Mouse (Mus musculus) embryo, embryonic 10.5 days (tissue): ENCODE data around the gene Pptc7.

Source experiments
- DNase-seq: peaks from one replicate; pipeline ENCODE4 v3.0.0-alpha.2; 2015; ENCODE audit warnings: low spot score

Gene Pptc7

GRCm38 (mm10) chr5:122330269-122330668 is 46.1 kb downstream of the Pptc7 start:
- no peak for DNase-seq

- no peak for DNase-seq
Measured at GRCm38 (mm10) chr5:122334682-122335081, 50.5 kb downstream of the Pptc7 start.

GRCm38 (mm10) chr5:122336554-122337294 is 52.6 kb downstream of the Pptc7 start:
- DNase-seq, result no peak

GRCm38 (mm10) chr5:122342874-122343273 is 58.7 kb downstream of the Pptc7 start:
- no peak for DNase-seq

- no peak for DNase-seq
Measured at GRCm38 (mm10) chr5:122343768-122344167, 59.6 kb downstream of the Pptc7 start.

- DNase-seq, result peak; percentile 88
Measured at GRCm38 (mm10) chr5:122344260-122344659, 60.1 kb downstream of the Pptc7 start.

GRCm38 (mm10) chr5:122345777-122346176 is 61.6 kb downstream of the Pptc7 start:
- DNase-seq, result no peak

GRCm38 (mm10) chr5:122353807-122354491 is 69.8 kb downstream of the Pptc7 start, which contains the start of the genes Rad9b and Vps29:
Rad9b (minus strand) TSS chr5:122354233.
Vps29 (plus strand) TSS chr5:122354369.
- DNase-seq, result peak; percentile 100

- no peak for DNase-seq
Measured at GRCm38 (mm10) chr5:122354492-122355067, 70.4 kb downstream of the Pptc7 start.

GRCm38 (mm10) chr5:122371591-122372191 is 87.5 kb downstream of the Pptc7 start, which contains the start of gene Gpn3:
Gpn3 (plus strand) TSS chr5:122371876.
- DNase-seq, result peak; percentile 52

GRCm38 (mm10) chr5:122372192-122372769 is 88.1 kb downstream of the Pptc7 start, which contains the start of gene Fam216a:
Fam216a (minus strand) TSS chr5:122372364.
- DNase-seq, result peak; percentile 100

GRCm38 (mm10) chr5:122372878-122373277 is 88.7 kb downstream of the Pptc7 start:
- no peak for DNase-seq
